Comparison of ENCODE assay signal across 8 mouse cellular contexts in genomic region chr4:3067666-3068065, GRCm38 (mm10).
DNase-seq lines count a peak whose midpoint lies in the region; ATAC-seq lines count a peak whose summit lies in the region.

No protein-coding gene starts in this region.

- H3K4me3 ChIP-seq in intestine, embryonic 16.5 days (ENCODE audit: low read length) = no peak overlapping the region

- H3K36me3 ChIP-seq in intestine, embryonic 16.5 days (ENCODE audit: control insufficient read depth, insufficient read depth, low read length) = no peaks in the 10 kb centered on the region

- H3K27me3 ChIP-seq in intestine, embryonic 16.5 days (replicated peaks; ENCODE audit: control insufficient read depth, insufficient read depth, low read length) = no peaks in the 10 kb centered on the region

- no peaks in the 10 kb centered on the region for H3K4me1 ChIP-seq in intestine, embryonic 16.5 days (ENCODE audit: control insufficient read depth, insufficient read depth, low read length)

- peak; percentile 2 for DNase-seq in cerebellum, adult 11-12 months
- DNase-seq in cerebellum, adult 8-10 months = no peak
- DNase-seq in 416B (ENCODE audit: low read depth) = peak; percentile 28
- DNase-seq in gastrocnemius, postnatal 14 days = peak; percentile 15
- peak; percentile 8 to 38 for DNase-seq in thymus, postnatal 10 days (ENCODE audit: low spot score in 2 of 2)
- no peak for DNase-seq in frontal cortex, postnatal 14 days (ENCODE audit: low spot score in 2 of 2)

- H3K27ac ChIP-seq in intestine, embryonic 16.5 days (ENCODE audit: low read length) = no peak overlapping the region

- peaks cover 58% of the 10 kb centered on the region for H3K9me3 ChIP-seq in intestine, embryonic 16.5 days (ENCODE audit: control insufficient read depth, low read length)

- no peak overlapping the region for H3K9ac ChIP-seq in intestine, embryonic 16.5 days (ENCODE audit: low read depth, low read length)

- no peak overlapping the region for H3K4me2 ChIP-seq in intestine, embryonic 16.5 days (ENCODE audit: low read depth, low read length)

- intact Hi-C loops in gastrocnemius, postnatal 14 days (cut with DNase I; ENCODE audit: low total_unique reads) = loop anchor here (1.0 kb wide), 1 partner anchor 14 kb away; no protein-coding TSS in a partner anchor

- 37% methylated on average over 2 of the region's 2 CpGs for WGBS in intestine, embryonic 16.5 days

- ATAC-seq in intestine, embryonic 16.5 days = peak; percentile 57
- ATAC-seq in megakaryocyte-erythroid progenitor cell, adult 5-6 weeks (replicated peaks; ENCODE audit: low FRiP score, low TSS enrichment, poor library complexity, severe bottlenecking) = peak; percentile 16; the same call in 1 of the 2 replicates

Comparison
In these comparisons a context has a peak if more than half of its experiments do, and no peak if none do; other contexts are left out.
1. DNase-seq: peak in cerebellum, adult 11-12 months (single experiment), 416B (single experiment), gastrocnemius, postnatal 14 days (single experiment) and thymus, postnatal 10 days (2 of 2); none in cerebellum, adult 8-10 months (single experiment) and frontal cortex, postnatal 14 days (0 of 2).